Mouse (Mus musculus): Measurements from ENCODE around the gene Olfr1331.
"Not testable (repeated sequence)": the region's sequence is repeated elsewhere in the genome, so short reads cannot be mapped to it uniquely, and the experiment has no call there.

The Olfr1331 gene

DNA sequence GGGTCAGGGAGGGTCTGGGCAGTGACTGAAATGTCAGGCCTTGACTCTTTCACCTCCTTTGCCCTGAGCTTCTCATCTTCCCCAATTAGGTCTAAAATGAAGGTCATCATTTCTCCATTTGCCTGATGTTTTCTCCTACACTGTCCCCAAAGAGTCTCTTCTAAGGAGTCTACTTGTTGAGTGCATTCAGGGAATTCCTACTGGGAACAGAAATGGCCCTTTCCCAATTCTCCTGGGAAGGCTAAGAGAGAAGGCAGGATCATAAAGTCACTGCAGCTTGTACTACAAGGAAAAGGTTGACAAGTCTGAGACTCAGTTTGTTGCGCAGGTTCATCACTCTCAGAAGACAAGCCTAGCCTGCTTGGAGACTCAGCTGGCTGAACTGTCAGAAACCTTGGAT is at the start of gene Olfr1331:
Gene Olfr1331, plus strand, starts transcription at position 301 of the 400 bp plus-strand sequence.
- DNase-seq (ENCODE audit: extremely low read depth, low read depth, low spot score) = no peak

DNA sequence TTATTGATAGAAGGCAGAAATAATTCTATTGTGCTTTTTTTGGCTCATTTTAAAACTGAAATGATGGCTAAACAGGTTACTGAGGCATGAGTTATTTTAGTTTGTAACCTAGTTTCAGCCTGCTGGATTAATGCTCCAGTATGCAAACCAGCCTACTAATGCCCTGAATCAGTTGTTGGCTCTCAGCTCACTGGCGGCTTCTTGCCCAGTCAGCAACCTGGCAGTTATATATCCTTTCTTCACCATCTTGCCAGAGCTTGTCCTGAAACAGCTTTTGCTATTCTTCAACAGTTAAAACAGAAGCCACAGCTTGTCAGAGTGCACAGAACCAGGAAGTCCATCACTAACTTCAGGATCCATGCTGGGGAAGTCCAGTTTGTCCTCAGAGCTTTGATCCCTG is 45.5 kb upstream of the Olfr1331 start:
- DNase-seq (ENCODE audit: extremely low read depth, low read depth, low spot score) = peak; percentile 37

DNA sequence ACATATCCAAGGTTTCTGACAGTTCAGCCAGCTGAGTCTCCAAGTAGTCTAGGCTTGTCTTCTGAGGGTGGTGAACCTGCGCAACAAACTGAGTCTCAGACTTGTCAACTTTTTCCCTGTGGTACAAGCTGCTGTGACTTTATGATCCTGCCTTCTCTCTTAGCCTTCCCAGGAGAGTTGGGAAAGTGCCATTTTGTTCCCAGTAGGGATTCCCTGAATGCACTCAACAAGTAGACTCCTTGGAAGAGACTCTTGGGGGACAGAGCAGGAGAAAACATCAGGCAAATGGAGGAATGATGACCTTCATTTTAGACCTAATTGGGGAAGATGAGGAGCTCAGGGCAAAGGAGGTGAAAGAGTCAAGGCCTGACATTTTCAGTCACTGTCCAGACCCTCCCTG is 28.3 kb upstream of the Olfr1331 start, which contains the start of gene Olfr1333:
Gene Olfr1333, minus strand, starts transcription at position 101 of the 400 bp plus-strand sequence.
- no peak for DNase-seq (ENCODE audit: extremely low read depth, low read depth, low spot score)

DNA sequence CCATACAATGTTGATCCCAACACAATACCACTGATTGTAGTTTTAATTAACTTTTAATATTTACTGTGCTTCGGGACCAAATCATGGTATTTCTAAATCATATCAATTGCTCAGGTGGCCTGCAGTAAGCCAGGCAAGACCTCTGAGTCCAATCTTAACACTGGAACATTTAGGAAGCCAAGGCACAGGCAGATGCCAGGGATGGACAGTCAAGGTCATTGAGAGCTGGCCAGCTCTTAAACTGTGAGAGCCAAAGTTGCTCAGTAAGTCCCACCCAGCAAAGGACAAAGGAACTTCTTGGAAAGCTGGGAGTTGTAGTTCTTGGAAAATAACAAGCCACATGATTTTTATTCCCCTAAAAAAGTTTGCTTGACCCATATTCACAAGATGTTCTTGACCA is 2.7 kb upstream of the Olfr1331 start:
- DNase-seq (ENCODE audit: extremely low read depth, low read depth, low spot score) = no peak

DNA sequence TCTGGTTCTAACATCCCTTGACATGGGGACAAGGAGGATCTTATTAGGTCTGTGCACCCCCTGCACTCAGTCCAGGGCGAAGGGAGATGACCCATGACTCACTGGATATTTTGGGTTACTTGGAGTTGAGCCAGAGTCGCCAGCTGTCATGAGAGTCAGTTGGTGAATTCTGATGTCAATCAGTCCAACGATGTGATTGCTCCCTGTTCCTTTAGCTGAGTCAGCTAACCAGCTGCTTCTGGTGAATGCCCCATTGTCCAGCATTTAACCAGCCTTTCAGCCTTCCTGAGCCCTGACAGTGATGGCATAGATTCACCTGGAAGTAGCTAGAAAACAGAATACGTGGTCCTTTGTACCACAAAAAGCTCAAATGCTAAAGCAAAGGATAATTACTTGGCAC is 1.7 kb upstream of the Olfr1331 start:
- DNase-seq (ENCODE audit: extremely low read depth, low read depth, low spot score) = no peak

DNA sequence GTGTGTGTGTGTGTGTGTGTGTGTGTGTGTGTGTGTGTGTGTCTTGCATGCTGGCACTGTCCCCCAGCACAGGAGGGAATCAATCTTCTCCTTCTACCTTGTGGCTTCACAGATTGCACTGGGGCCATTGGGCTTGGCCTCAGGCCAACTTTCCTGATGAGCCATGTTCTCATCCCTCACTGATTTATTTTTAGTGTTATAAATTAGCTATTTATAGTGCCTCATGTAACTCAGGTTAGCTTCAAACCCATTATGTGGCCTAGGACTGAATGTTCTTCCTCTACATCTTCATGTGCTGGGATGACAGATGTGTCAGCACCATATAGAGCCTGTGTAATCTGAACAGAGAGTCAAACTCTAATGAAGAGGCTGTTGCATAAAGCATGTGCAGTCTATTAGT is 3.1 kb downstream of the Olfr1331 start:
- DNase-seq (ENCODE audit: extremely low read depth, low read depth, low spot score) = no peak

DNA sequence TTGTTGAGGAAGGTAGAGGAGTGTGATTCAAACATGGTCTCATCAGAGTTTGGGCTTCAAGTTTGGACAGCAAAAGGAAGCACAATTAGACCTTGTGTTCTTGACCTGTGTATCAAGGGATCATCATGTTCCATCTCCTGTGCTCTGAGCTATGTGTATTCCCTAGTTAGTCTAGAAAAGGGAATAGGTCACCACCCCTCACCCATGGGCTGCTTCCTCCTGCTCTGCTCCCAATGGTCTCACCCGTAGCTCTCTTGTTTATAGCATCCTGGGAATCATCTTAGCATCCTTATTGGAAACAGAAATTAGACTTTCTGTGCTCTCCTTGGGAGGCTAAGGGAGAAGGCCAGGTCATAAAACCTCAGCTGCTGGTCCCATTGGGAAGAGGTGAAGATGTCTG is 23.8 kb downstream of the Olfr1331 start, which contains the start of gene Olfr1330:
Gene Olfr1330, plus strand, starts transcription at position 301 of the 400 bp plus-strand sequence.
- DNase-seq (ENCODE audit: extremely low read depth, low read depth, low spot score) = no peak

DNA sequence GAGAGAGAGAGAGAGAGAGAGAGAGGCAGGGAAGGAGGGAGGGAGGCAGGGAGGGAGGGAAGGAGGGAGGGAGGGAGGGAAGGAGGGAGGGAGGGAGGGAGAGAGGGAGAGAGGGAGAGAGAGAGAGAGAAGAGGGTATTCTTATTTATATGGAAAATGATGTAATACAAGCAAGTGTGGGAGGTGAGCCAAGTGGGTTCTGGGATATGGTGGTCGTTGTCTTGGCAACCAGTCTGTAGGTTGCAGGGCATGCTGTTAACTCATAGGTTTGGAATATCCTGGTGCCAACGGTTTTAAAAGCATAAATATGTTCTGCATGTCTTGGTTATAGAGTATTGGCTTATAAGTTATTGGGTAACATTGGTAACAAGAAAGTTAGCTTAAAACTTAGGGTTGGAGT is 37.5 kb downstream of the Olfr1331 start:
- no peak for DNase-seq (ENCODE audit: extremely low read depth, low read depth, low spot score)

DNA sequence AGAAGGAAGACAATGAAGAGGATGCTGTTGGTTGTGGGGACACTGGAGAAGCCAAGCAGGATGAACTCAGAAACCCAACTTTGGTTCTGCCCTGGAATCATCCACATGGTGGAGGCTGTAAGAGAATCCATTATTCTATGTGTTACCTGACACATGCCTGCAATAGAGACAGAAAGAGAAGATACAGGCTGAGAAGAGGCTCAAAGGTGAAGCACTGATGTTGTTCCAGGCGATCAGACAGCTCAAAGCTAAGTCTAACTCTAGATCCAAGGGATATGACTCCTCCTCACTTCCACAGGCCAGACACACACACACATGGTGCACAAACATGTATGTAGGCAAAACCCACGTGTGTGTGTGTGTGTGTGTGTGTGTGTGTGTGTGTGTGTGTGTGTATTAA is 52.9 kb downstream of the Olfr1331 start, which contains the start of gene Olfr1329:
Gene Olfr1329, minus strand, starts transcription at position 101 of the 400 bp plus-strand sequence.
- not testable (repeated sequence) for DNase-seq (ENCODE audit: extremely low read depth, low read depth, low spot score)
